Mouse (Mus musculus) liver, adult 2 months (tissue): ENCODE measurements around the gene Mta1. TPM values are rescaled to one million over a fixed set of nuclear protein-coding genes. Genes with fewer than 3 reads are reported as not detected.

Experiments used
- DNase-seq: peaks from one replicate; pipeline ENCODE4 v3.0.0-alpha.2; 2011; ENCODE audit warnings: low read depth, low spot score; ENCODE audit errors: extremely low read depth
- H3K27ac ChIP-seq: fragments of 200-500 bp; replicated peaks from 2 replicates; pipeline ENCODE4 v1.5.1; 2012; ENCODE audit warnings: low read depth, mild to moderate bottlenecking, control low read depth, inconsistent platforms, low read length; ENCODE audit not compliant: insufficient read depth
- H3K27me3 ChIP-seq: fragments of 200-500 bp; 2 replicates; pipeline ENCODE4 v1.6.1; 2012; ENCODE audit warnings: mild to moderate bottlenecking, moderate library complexity, low read length, inconsistent platforms; ENCODE audit not compliant: control insufficient read depth, insufficient read depth
- H3K36me3 ChIP-seq: fragments of 200-500 bp; 2 replicates; pipeline ENCODE4 v1.6.1; 2012; ENCODE audit warnings: low read length, inconsistent platforms; ENCODE audit not compliant: control insufficient read depth, insufficient read depth
- H3K4me1 ChIP-seq: fragments of 200-500 bp; 2 replicates; pipeline ENCODE4 v1.6.1; 2011; ENCODE audit warnings: low read length; ENCODE audit not compliant: control insufficient read depth, insufficient read depth
- H3K4me3 ChIP-seq: fragments of 200-500 bp; 2 replicates; pipeline ENCODE4 v1.5.1; 2011; ENCODE audit warnings: low read depth, mild to moderate bottlenecking, control low read depth, low read length, moderate library complexity; ENCODE audit not compliant: insufficient read depth
- H3K79me2 ChIP-seq: fragments of 200-500 bp; 2 replicates; pipeline ENCODE4 v1.6.1; 2012; ENCODE audit warnings: inconsistent platforms, mild to moderate bottlenecking, low read length, moderate library complexity; ENCODE audit not compliant: control insufficient read depth, insufficient read depth
- H3K9ac ChIP-seq: fragments of 200-500 bp; 2 replicates; pipeline ENCODE4 v1.6.1; 2012; ENCODE audit warnings: low read depth, mild to moderate bottlenecking, control low read depth, inconsistent platforms, low read length
- CTCF ChIP-seq: fragments of 200-500 bp; IDR thresholded peaks from 2 replicates; pipeline ENCODE4 v1.5.1; 2011; ENCODE audit warnings: low read depth, low read length, control low read depth
- POLR2A ChIP-seq: fragments of 200-500 bp; IDR thresholded peaks from 2 replicates; pipeline ENCODE4 v1.6.1; 2011; ENCODE audit warnings: low read length, control low read depth; ENCODE audit not compliant: insufficient read depth; ENCODE audit errors: extremely low read depth
- WGBS: fragments of 180-500 bp; shearing (Covaris S2); methylation state at CpG from one replicate; pipeline ENCODE4 v1.1.7; 2018; 5-methylcytosine and 5-hydroxymethylcytosine counted together
- polyA plus RNA-seq: library from polyadenylated mRNA; depleted of rRNA; stranded (reverse); fragments of >200 nt; gene quantifications from 2 replicates; pipeline ENCODE4 v1.2.3, GENCODE M21; 2012
- total RNA-seq: library from RNA; depleted of rRNA; stranded (reverse); fragments of >200 nt; gene quantifications from 2 replicates; pipeline ENCODE4 v1.2.3, GENCODE M21; 2014

Mta1 gene
- total and polyA plus RNA-seq, 2 experiments: 6.0 to 31.7 TPM

DNA sequence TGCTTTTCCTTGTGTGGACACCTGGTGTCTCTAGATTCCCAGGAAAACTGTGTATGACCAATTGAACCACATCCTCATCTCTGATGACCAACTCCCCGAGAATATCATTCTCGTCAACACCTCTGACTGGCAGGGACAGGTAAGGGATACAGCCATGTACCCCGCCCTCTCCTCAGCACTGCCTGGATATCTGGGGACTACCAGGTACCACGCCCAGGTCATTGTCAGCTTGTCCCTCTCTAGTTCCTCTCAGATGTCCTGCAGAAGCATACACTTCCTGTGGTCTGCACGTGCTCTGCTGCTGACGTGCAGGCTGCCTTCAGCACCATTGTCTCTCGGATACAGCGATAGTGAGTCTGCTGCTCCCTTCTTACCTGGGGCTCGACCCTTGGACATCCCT is 36.5 kb upstream of the Mta1 start:
- Histone ChIP-seq H3K79me2 (no peaks in the 10 kb centered on the region), H3K36me3 (peaks cover 4% of the 10 kb centered on the region; the same call in 1 of the 2 replicates), H3K4me3 (no peak overlapping the region), H3K4me1 (no peaks in the 10 kb centered on the region), H3K27me3 (no peaks in the 10 kb centered on the region), H3K27ac (no peak overlapping the region), H3K9ac (no peak overlapping the region)
- DNase-seq: no peak
- no peak for TF ChIP-seq CTCF
- no peak for TF ChIP-seq POLR2A
- 86% methylated on average over 9 of the region's 9 CpGs for WGBS

DNA sequence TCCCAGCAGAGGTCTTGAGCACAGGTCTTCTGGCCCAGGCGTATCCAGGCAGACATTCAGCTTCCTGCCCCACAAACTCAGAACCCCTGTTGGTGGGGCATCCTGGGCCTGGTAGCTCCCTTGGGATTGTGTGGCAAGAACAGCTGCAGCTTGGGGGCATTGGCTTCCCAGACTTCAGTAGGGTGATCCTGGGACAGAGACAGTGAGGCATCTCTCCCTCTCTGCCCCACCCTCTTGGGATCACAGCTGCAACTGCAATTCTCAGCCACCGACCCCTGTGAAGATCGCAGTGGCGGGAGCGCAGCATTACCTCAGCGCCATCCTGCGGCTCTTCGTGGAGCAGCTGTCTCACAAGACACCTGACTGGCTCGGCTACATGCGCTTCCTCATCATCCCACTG is 35.9 kb upstream of the Mta1 start:
- Histone ChIP-seq H3K4me1 (no peaks in the 10 kb centered on the region), H3K27ac (no peak overlapping the region), H3K4me3 (no peak overlapping the region), H3K36me3 (0 out of 2 replicates have a peak, but pooled peaks cover 4% of the 10 kb centered on the region), H3K79me2 (no peaks in the 10 kb centered on the region), H3K9ac (no peak overlapping the region), H3K27me3 (no peaks in the 10 kb centered on the region)
- no peak for DNase-seq
- WGBS: 95% methylated on average over 10 of the region's 10 CpGs
- TF ChIP-seq POLR2A (no peak), CTCF (no peak)

DNA sequence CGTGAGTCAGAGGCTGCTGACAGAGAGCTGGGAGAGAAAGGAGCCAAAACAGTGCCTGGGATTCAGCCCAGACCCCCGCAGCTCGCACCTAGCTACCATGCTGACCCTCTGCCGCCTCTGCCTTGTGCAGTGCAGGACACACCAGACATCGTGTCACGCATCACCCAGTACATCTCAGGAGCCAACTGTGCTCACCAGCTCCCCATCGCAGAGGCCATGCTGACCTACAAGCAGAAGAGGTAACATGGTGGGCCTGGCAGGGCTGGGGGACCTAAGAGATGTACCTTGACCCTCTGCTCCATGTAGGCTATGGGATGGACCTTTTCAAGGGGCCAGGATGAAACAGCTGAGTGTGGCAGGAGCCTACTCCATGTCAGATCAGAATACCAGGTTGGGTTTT is 34.4 kb upstream of the Mta1 start:
- H3K79me2 ChIP-seq: no peaks in the 10 kb centered on the region
- no peak for DNase-seq
- 0 out of 2 replicates have a peak, but pooled peaks cover 4% of the 10 kb centered on the region for H3K36me3 ChIP-seq
- WGBS: 95% methylated on average over 7 of the region's 7 CpGs
- H3K4me3 ChIP-seq: no peak overlapping the region
- H3K27me3 ChIP-seq: no peaks in the 10 kb centered on the region
- no peak overlapping the region for H3K27ac ChIP-seq
- TF ChIP-seq POLR2A (no peak), CTCF (no peak)
- H3K4me1 ChIP-seq: no peaks in the 10 kb centered on the region
- no peak overlapping the region for H3K9ac ChIP-seq

DNA sequence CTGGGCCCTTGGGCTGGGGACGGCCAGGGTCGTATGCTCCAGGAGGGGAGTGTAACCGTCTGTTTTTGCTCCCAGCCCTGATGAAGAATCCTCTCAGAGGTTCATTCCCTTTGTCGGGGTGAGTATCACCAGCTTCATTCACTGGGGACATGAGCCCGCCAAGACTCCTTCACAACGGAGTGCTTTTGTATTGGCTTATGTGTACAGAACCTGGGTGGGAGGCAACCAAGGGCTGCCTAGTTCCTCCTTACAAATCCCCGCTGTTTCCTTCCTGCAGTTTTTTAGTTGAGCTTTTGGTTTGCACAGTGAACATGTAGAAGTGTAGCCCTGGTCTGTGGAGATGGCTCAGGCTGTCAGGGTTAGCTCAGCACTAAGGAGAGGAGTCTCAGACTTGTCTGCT is 30.1 kb upstream of the Mta1 start:
- Histone ChIP-seq H3K36me3 (no peaks in the 10 kb centered on the region), H3K9ac (no peak overlapping the region), H3K27ac (no peak overlapping the region), H3K79me2 (no peaks in the 10 kb centered on the region), H3K4me3 (no peak overlapping the region), H3K4me1 (no peaks in the 10 kb centered on the region), H3K27me3 (no peaks in the 10 kb centered on the region)
- DNase-seq: no peak
- WGBS: 91% methylated on average over 7 of the region's 7 CpGs
- no peak for TF ChIP-seq POLR2A
- no peak for TF ChIP-seq CTCF

DNA sequence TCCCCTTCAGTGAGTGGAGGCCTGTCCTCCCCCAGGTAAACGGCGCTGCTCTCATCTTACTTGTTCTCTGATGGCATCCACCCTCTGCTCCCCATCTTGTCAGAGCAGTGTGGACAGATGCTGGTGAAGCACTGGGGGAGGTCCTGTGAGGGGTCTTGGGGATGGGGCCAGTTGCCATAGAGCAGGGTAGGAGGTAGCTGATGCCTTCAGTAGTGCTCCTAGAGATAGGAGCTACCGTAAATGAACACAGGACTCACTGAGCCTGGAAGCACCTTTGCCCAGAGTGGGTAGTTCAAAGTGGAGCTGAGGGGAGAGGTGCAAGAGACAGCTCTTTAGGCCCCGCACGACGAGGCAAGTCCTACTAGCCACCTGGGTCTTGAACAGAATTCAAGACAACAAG is 28.7 kb upstream of the Mta1 start:
- Histone ChIP-seq H3K36me3 (no peaks in the 10 kb centered on the region), H3K27me3 (no peaks in the 10 kb centered on the region), H3K79me2 (no peaks in the 10 kb centered on the region), H3K4me1 (peaks cover 3% of the 10 kb centered on the region; the same call in 1 of the 2 replicates), H3K4me3 (no peak overlapping the region), H3K9ac (no peak overlapping the region), H3K27ac (no peak overlapping the region)
- TF ChIP-seq POLR2A: no peak
- TF ChIP-seq CTCF: no peak
- WGBS: 95% methylated on average over 6 of the region's 6 CpGs
- no peak for DNase-seq

DNA sequence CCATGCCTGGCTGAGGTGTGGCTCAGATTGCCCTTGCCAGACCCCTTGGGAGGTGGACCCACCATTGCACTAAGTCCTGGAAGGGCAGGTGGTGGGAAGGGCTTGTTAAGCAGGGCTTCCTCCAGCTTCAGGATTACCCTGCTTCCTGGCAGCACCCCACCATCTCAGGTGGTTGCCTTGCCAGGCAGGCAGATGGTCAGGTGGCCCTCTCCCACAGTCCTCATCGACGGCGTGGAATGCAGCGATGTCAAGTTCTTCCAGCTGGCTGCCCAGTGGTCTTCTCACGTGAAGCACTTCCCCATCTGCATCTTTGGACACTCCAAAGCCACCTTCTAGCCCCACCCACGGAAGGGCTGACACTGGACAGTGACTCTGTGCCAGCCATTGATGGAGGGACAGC is 26.8 kb upstream of the Mta1 start:
- no peak for TF ChIP-seq CTCF
- TF ChIP-seq POLR2A: no peak
- Histone ChIP-seq H3K4me3 (no peak overlapping the region), H3K36me3 (no peaks in the 10 kb centered on the region), H3K27ac (no peak overlapping the region), H3K9ac (no peak overlapping the region), H3K4me1 (peaks cover 6% of the 10 kb centered on the region), H3K27me3 (no peaks in the 10 kb centered on the region), H3K79me2 (no peaks in the 10 kb centered on the region)
- 98% methylated on average over 6 of the region's 6 CpGs for WGBS
- DNase-seq: no peak
